8 mouse cellular contexts compared by ENCODE assay signal in genomic region chr2:180275836-180276235, GRCm38 (mm10). TPM values are rescaled to one million over a fixed set of nuclear protein-coding genes. Genes with fewer than 3 reads are reported as not detected.
DNase-seq lines count a peak whose midpoint lies in the region; ATAC-seq and TF ChIP-seq lines count a peak whose summit lies in the region.

No protein-coding gene starts in this region.

- H3K36me3 ChIP-seq in embryonic facial prominence, embryonic 12.5 days, result no peaks in the 10 kb centered on the region
- no peaks in the 10 kb centered on the region for H3K36me3 ChIP-seq in liver, embryonic 11.5 days (ENCODE audit: control insufficient read depth, insufficient read depth, low read length)
- no peaks in the 10 kb centered on the region for H3K36me3 ChIP-seq in testis, adult 2 months (ENCODE audit: control insufficient read depth, insufficient read depth, low read length)

- H3K9me3 ChIP-seq in embryonic facial prominence, embryonic 12.5 days, result no peaks in the 10 kb centered on the region
- no peaks in the 10 kb centered on the region for H3K9me3 ChIP-seq in liver, embryonic 11.5 days (ENCODE audit: control insufficient read depth, low read length)

- H3K4me3 ChIP-seq in embryonic facial prominence, embryonic 12.5 days, result no peak overlapping the region
- no peak overlapping the region for H3K4me3 ChIP-seq in liver, embryonic 11.5 days (ENCODE audit: low read depth, low read length)
- no peak overlapping the region for H3K4me3 ChIP-seq in testis, adult 2 months (ENCODE audit: control insufficient read depth, low read depth, low read length)

- peaks cover 22% of the 10 kb centered on the region for H3K4me1 ChIP-seq in embryonic facial prominence, embryonic 12.5 days
- peaks cover 37% of the 10 kb centered on the region for H3K4me1 ChIP-seq in liver, embryonic 11.5 days (replicated peaks; ENCODE audit: control insufficient read depth, insufficient read depth, low read length)
- H3K4me1 ChIP-seq in testis, adult 2 months (ENCODE audit: control insufficient read depth, insufficient read depth, low read length), result peaks cover 9% of the 10 kb centered on the region

- 0 out of 2 replicates have a peak overlapping the region, but pooled peaks have one; percentile 7 for H3K4me2 ChIP-seq in embryonic facial prominence, embryonic 12.5 days (replicated peaks)
- H3K4me2 ChIP-seq in liver, embryonic 11.5 days, result peak overlapping the region; percentile 54

- WGBS in embryonic facial prominence, embryonic 12.5 days, result 1% methylated on average over 8 of the region's 8 CpGs
- 2% methylated on average over 8 of the region's 8 CpGs for WGBS in liver, embryonic 11.5 days

- 0 out of 2 replicates have a peak, but pooled peaks cover 2% of the 10 kb centered on the region for H3K27me3 ChIP-seq in embryonic facial prominence, embryonic 12.5 days
- no peaks in the 10 kb centered on the region for H3K27me3 ChIP-seq in liver, embryonic 11.5 days (replicated peaks; ENCODE audit: control insufficient read depth, insufficient read depth, low read length)
- no peaks in the 10 kb centered on the region for H3K27me3 ChIP-seq in testis, adult 2 months (ENCODE audit: control insufficient read depth, insufficient read depth, low read length)

- ATAC-seq in embryonic facial prominence, embryonic 12.5 days (ENCODE audit: insufficient number of reproducible peaks, insufficient read depth, low FRiP score, low TSS enrichment), result peak; percentile 24; the same call in 1 of the 2 replicates
- ATAC-seq in liver, embryonic 11.5 days (replicated peaks; ENCODE audit: low FRiP score), result peak; percentile 8; the same call in 1 of the 2 replicates

- TF ChIP-seq POLR2A in testis, adult 2 months (IDR thresholded peaks at IDR 0.05; ENCODE audit: control insufficient read depth, low read depth, low read length), result no peak

- peak; percentile 64 for DNase-seq in A20 (ENCODE audit: low read depth, low spot score)
- peak; percentile 88 for DNase-seq in adrenal gland, postnatal 10 days
- DNase-seq in heart, adult 9 months (ENCODE audit: low spot score in 2 of 2), result peak; percentile 90 to 91
- DNase-seq in kidney, adult 8-10 months, result peak; percentile 81 to 89
- DNase-seq in liver, embryonic 11.5 days (ENCODE audit: low spot score), result peak; percentile 79
- peak; percentile 87 for DNase-seq in neural tube, embryonic 10.5 days (ENCODE audit: extremely low spot score, low spot score)

- peak; percentile 74; the same call in 1 of the 2 replicates for TF ChIP-seq CTCF in testis, adult 2 months (IDR thresholded peaks at IDR 0.05; ENCODE audit: control insufficient read depth, insufficient read depth, insufficient replicate concordance, low read depth, low read length)

- no peak overlapping the region for H3K27ac ChIP-seq in embryonic facial prominence, embryonic 12.5 days
- no peak overlapping the region for H3K27ac ChIP-seq in liver, embryonic 11.5 days (ENCODE audit: low read depth, low read length)
- no peak overlapping the region for H3K27ac ChIP-seq in testis, adult 2 months (ENCODE audit: control insufficient read depth, insufficient read depth, low read depth, low read length)

- no peak overlapping the region for H3K9ac ChIP-seq in embryonic facial prominence, embryonic 12.5 days
- no peak overlapping the region for H3K9ac ChIP-seq in liver, embryonic 11.5 days (ENCODE audit: low read depth, low read length)

RNA-seq across cellular contexts. Expression of gene Cables2, which starts 2.5 kb away (rescaled TPM):
- total RNA-seq in adrenal gland, postnatal 10 days (2021), result 10 to 100 TPM; 17.3 to 19.8 TPM
- polyA plus RNA-seq in embryonic facial prominence, embryonic 12.5 days (2016; fragmentation: Nextera tagmentation; extraction: Ambion mirVana), result 21.2 and 23.5 TPM in 2 replicates
- polyA plus RNA-seq in liver, embryonic 11.5 days (2014; fragmentation: Nextera tagmentation; extraction: Ambion mirVana), result 9.4 and 9.6 TPM in 2 replicates
- polyA plus RNA-seq in testis, adult 2 months (2012; rRNA removed), result 23.9 and 24.2 TPM in 2 replicates

RNA-seq across cellular contexts. Expression of gene Rbbp8nl, which starts 13.8 kb away (rescaled TPM):
- total RNA-seq in adrenal gland, postnatal 10 days (2021), result not detected
- 0.77 and 1.3 TPM in 2 replicates for polyA plus RNA-seq in embryonic facial prominence, embryonic 12.5 days (2016; fragmentation: Nextera tagmentation; extraction: Ambion mirVana)
- polyA plus RNA-seq in liver, embryonic 11.5 days (2014; fragmentation: Nextera tagmentation; extraction: Ambion mirVana), result 0.10 and 0.16 TPM in 2 replicates
- 0.08 TPM in 1 of 2 replicates, not detected in the other for polyA plus RNA-seq in testis, adult 2 months (2012; rRNA removed)

RNA-seq across cellular contexts. Expression of gene Rps21, which starts 18.7 kb away (rescaled TPM):
- 100 to 1,000 TPM; 772 to 787 TPM for total RNA-seq in adrenal gland, postnatal 10 days (2021)
- polyA plus RNA-seq in embryonic facial prominence, embryonic 12.5 days (2016; fragmentation: Nextera tagmentation; extraction: Ambion mirVana), result 523 and 574 TPM in 2 replicates
- polyA plus RNA-seq in liver, embryonic 11.5 days (2014; fragmentation: Nextera tagmentation; extraction: Ambion mirVana), result 736 and 852 TPM in 2 replicates
- 703 and 848 TPM in 2 replicates for polyA plus RNA-seq in testis, adult 2 months (2012; rRNA removed)

RNA-seq across cellular contexts. Expression of gene Lama5, which starts 50.2 kb away (rescaled TPM):
- total RNA-seq in adrenal gland, postnatal 10 days (2021), result 10 to 100 TPM; 35.6 to 39.0 TPM
- polyA plus RNA-seq in embryonic facial prominence, embryonic 12.5 days (2016; fragmentation: Nextera tagmentation; extraction: Ambion mirVana), result 14.2 and 16.7 TPM in 2 replicates
- 10.7 and 15.5 TPM in 2 replicates for polyA plus RNA-seq in liver, embryonic 11.5 days (2014; fragmentation: Nextera tagmentation; extraction: Ambion mirVana)
- polyA plus RNA-seq in testis, adult 2 months (2012; rRNA removed), result 7.5 and 8.3 TPM in 2 replicates

RNA-seq across cellular contexts. Expression of gene Gata5, which starts 58.7 kb away (rescaled TPM):
- total RNA-seq in adrenal gland, postnatal 10 days (2021), result under 1 TPM; 0.27 to 0.36 TPM
- 0.09 TPM in 2 replicates for polyA plus RNA-seq in embryonic facial prominence, embryonic 12.5 days (2016; fragmentation: Nextera tagmentation; extraction: Ambion mirVana)
- 7.6 and 7.7 TPM in 2 replicates for polyA plus RNA-seq in liver, embryonic 11.5 days (2014; fragmentation: Nextera tagmentation; extraction: Ambion mirVana)
- polyA plus RNA-seq in testis, adult 2 months (2012; rRNA removed), result 0.10 TPM in 2 replicates
